Mouse (Mus musculus) midbrain, postnatal 0 days (tissue): ENCODE measurements around the gene Mon1a. TPM values are rescaled to one million over a fixed set of nuclear protein-coding genes. Genes with fewer than 3 reads are reported as not detected.

Experiments
- ATAC-seq: fragments of 200-750 bp; cut with Nextera tagmentation; 2 replicates; pipeline ENCODE4 v1.8.0; 2017; ENCODE audit warnings: moderate number of reproducible peaks, mild to moderate bottlenecking, moderate TSS enrichment, moderate library complexity; ENCODE audit not compliant: low FRiP score
- DNase-seq: peaks from one replicate; pipeline ENCODE4 v3.0.0-alpha.2; 2015; ENCODE audit warnings: low spot score
- H3K27ac ChIP-seq: fragments of 300-500 bp; sonication (generic); 2 replicates; pipeline ENCODE4 v1.5.1; 2014; ENCODE audit warnings: low read depth, mild to moderate bottlenecking, low read length, mixed read lengths
- H3K27me3 ChIP-seq: fragments of 300-500 bp; sonication (generic); 2 replicates; pipeline ENCODE4 v1.6.1; 2014; ENCODE audit warnings: low read length, control low read depth, mixed read lengths; ENCODE audit not compliant: insufficient read depth
- H3K36me3 ChIP-seq: fragments of 300-500 bp; sonication (generic); 2 replicates; pipeline ENCODE4 v1.6.1; 2014; ENCODE audit warnings: low read length, control low read depth, mixed read lengths; ENCODE audit not compliant: insufficient read depth
- H3K4me1 ChIP-seq: fragments of 300-500 bp; sonication (generic); 2 replicates; pipeline ENCODE4 v1.6.1; 2014; ENCODE audit warnings: mild to moderate bottlenecking, control low read depth, antibody characterized with exemption, low read length, mixed read lengths; ENCODE audit not compliant: insufficient read depth
- H3K4me2 ChIP-seq: fragments of 300-500 bp; sonication (generic); 2 replicates; pipeline ENCODE4 v1.6.1; 2014; ENCODE audit warnings: low read depth, mild to moderate bottlenecking, low read length, mixed read lengths; ENCODE audit not compliant: poor library complexity, severe bottlenecking
- H3K4me3 ChIP-seq: fragments of 300-500 bp; sonication (generic); 2 replicates; pipeline ENCODE4 v1.5.1; 2014; ENCODE audit warnings: low read depth, mild to moderate bottlenecking, low read length, moderate library complexity
- H3K9ac ChIP-seq: fragments of 300-500 bp; sonication (generic); replicated peaks from 2 replicates; pipeline ENCODE4 v1.6.1; 2014; ENCODE audit warnings: mild to moderate bottlenecking, low read length, moderate library complexity, mixed read lengths; ENCODE audit not compliant: poor library complexity, severe bottlenecking
- H3K9me3 ChIP-seq: fragments of 300-500 bp; sonication (generic); 2 replicates; pipeline ENCODE4 v1.6.1; 2016; ENCODE audit warnings: low read length, control low read depth
- CTCF ChIP-seq: IDR thresholded peaks from 2 replicates; pipeline ENCODE4 v1.5.1; 2016; ENCODE audit warnings: antibody characterized with exemption, mild to moderate bottlenecking
- WGBS: fragments of 180-500 bp; shearing (Covaris S2); extraction: QIAGEN DNeasy Blood & Tissue Kit; methylation state at CpG from one replicate; pipeline ENCODE4 v1.1.7; 2014; 5-methylcytosine and 5-hydroxymethylcytosine counted together
- polyA plus RNA-seq: library from polyadenylated mRNA; unstranded; fragments of >200 nt; fragmentation: Nextera tagmentation; extraction: Ambion mirVana; gene quantifications from 2 replicates; pipeline ENCODE4 v1.2.1, GENCODE M21; 2015
- total RNA-seq: library from RNA; depleted of rRNA; stranded (reverse); fragments of >200 nt; gene quantifications from 2 replicates; pipeline ENCODE4 v1.2.3, GENCODE M21; 2014

Mon1a gene
- total and polyA plus RNA-seq, 2 experiments from 2014 or later = 16.7 to 24.9 TPM

GRCm38 (mm10) chr9:107914764-107915420, 26.9 kb downstream of the Mon1a start:
- ATAC-seq (no peak), DNase-seq (no peak)
- TF ChIP-seq CTCF = no peak
- Histone ChIP-seq H3K4me1 (peaks cover 14% of the 10 kb centered on the region; the same call in 1 of the 2 replicates), H3K36me3 (no peaks in the 10 kb centered on the region), H3K4me3 (no peak overlapping the region), H3K9ac (no peak overlapping the region), H3K4me2 (no peak overlapping the region), H3K27me3 (no peaks in the 10 kb centered on the region), H3K27ac (no peak overlapping the region), H3K9me3 (no peaks in the 10 kb centered on the region)
- WGBS = 83% methylated on average over 16 of the region's 16 CpGs

- peak overlapping the region; percentile 62 for H3K27ac ChIP-seq
- ATAC-seq = peak; percentile 64; the same call in 1 of the 2 replicates
- WGBS = 19% methylated on average over 13 of the region's 13 CpGs
Observed at GRCm38 (mm10) chr9:107917895-107918608, 30.1 kb downstream of the Mon1a start.

GRCm38 (mm10) chr9:107918884-107919283, 30.9 kb downstream of the Mon1a start:
- H3K4me1 ChIP-seq = peaks cover 19% of the 10 kb centered on the region; the same call in 1 of the 2 replicates
- no peaks in the 10 kb centered on the region for H3K9me3 ChIP-seq
- TF ChIP-seq CTCF = no peak
- peak overlapping the region; percentile 59; the same call in 1 of the 2 replicates for H3K27ac ChIP-seq
- no peaks in the 10 kb centered on the region for H3K36me3 ChIP-seq
- no peak overlapping the region for H3K9ac ChIP-seq
- H3K4me2 ChIP-seq = no peak overlapping the region
- ATAC-seq = no peak
- no peak for DNase-seq
- WGBS = 80% methylated on average over 6 of the region's 6 CpGs
- no peak overlapping the region for H3K4me3 ChIP-seq
- H3K27me3 ChIP-seq = no peaks in the 10 kb centered on the region

More at GRCm38 (mm10) chr9:107917895-107918608, 30.1 kb downstream of the Mon1a start:
- peak; percentile 71 for DNase-seq
- H3K4me1 ChIP-seq = peaks cover 14% of the 10 kb centered on the region; the same call in 1 of the 2 replicates
- no peak overlapping the region for H3K4me2 ChIP-seq
- TF ChIP-seq CTCF = no peak
- no peaks in the 10 kb centered on the region for H3K36me3 ChIP-seq
- no peak overlapping the region for H3K9ac ChIP-seq
- no peaks in the 10 kb centered on the region for H3K27me3 ChIP-seq
- H3K9me3 ChIP-seq = no peaks in the 10 kb centered on the region
- no peak overlapping the region for H3K4me3 ChIP-seq

GRCm38 (mm10) chr9:107919441-107919840, 31.5 kb downstream of the Mon1a start:
- no peak for ATAC-seq
- DNase-seq = no peak
- Histone ChIP-seq H3K27me3 (no peaks in the 10 kb centered on the region), H3K4me2 (no peak overlapping the region), H3K27ac (no peak overlapping the region), H3K9ac (no peak overlapping the region), H3K4me1 (peaks cover 19% of the 10 kb centered on the region; the same call in 1 of the 2 replicates), H3K36me3 (no peaks in the 10 kb centered on the region), H3K9me3 (no peaks in the 10 kb centered on the region), H3K4me3 (no peak overlapping the region)
- WGBS = 73% methylated on average over 5 of the region's 5 CpGs
- no peak for TF ChIP-seq CTCF

GRCm38 (mm10) chr9:107923021-107923420, 35.1 kb downstream of the Mon1a start:
- TF ChIP-seq CTCF = peak; percentile 52
- no peak overlapping the region for H3K4me3 ChIP-seq
- no peaks in the 10 kb centered on the region for H3K36me3 ChIP-seq
- no peaks in the 10 kb centered on the region for H3K9me3 ChIP-seq
- 0 out of 2 replicates have a peak overlapping the region, but pooled peaks have one; percentile 12 for H3K27ac ChIP-seq
- no peak for ATAC-seq
- no peak overlapping the region for H3K4me2 ChIP-seq
- no peaks in the 10 kb centered on the region for H3K27me3 ChIP-seq
- 26% methylated on average over 7 of the region's 7 CpGs for WGBS
- peaks cover 21% of the 10 kb centered on the region; the same call in 1 of the 2 replicates for H3K4me1 ChIP-seq
- H3K9ac ChIP-seq = no peak overlapping the region
- DNase-seq = no peak

GRCm38 (mm10) chr9:107923956-107924355, 36.0 kb downstream of the Mon1a start:
- WGBS = 44% methylated on average over 6 of the region's 6 CpGs
- no peak for TF ChIP-seq CTCF
- Histone ChIP-seq H3K27ac (peak overlapping the region; percentile 12), H3K27me3 (no peaks in the 10 kb centered on the region), H3K4me1 (0 out of 2 replicates have a peak, but pooled peaks cover 14% of the 10 kb centered on the region), H3K4me2 (no peak overlapping the region), H3K4me3 (no peak overlapping the region), H3K36me3 (no peaks in the 10 kb centered on the region), H3K9ac (no peak overlapping the region), H3K9me3 (no peaks in the 10 kb centered on the region)
- ATAC-seq = no peak
- DNase-seq = no peak
